Mouse (Mus musculus): ENCODE data around the gene A630095N17Rik. TPM values are rescaled to one million over a fixed set of nuclear protein-coding genes. Genes with fewer than 3 reads are reported as not detected.

Gene A630095N17Rik
- polyA plus RNA-seq, 1 experiment from 2014 or later: not detected

- Histone ChIP-seq H3K27me3 (replicated peaks; ENCODE audit: low read depth, poor library complexity, severe bottlenecking) (peaks cover 77% of the 10 kb centered on the region), H3K9me3 (no peaks in the 10 kb centered on the region), H3K4me3 (peak overlapping the region; percentile 63), H3K27ac (replicated peaks) (no peak overlapping the region), H3K36me3 (replicated peaks) (peaks cover 33% of the 10 kb centered on the region), H3K4me1 (peaks cover 27% of the 10 kb centered on the region)
- 5% methylated on average over 6 of the region's 6 CpGs for WGBS
- no peak for DNase-seq (ENCODE audit: low spot score)
These were observed 14.0 kb downstream of the A630095N17Rik start for GRCm38 (mm10) chr1:75217893-75218226.

- DNase-seq (ENCODE audit: low spot score): no peak
- H3K4me1 ChIP-seq: peaks cover 36% of the 10 kb centered on the region
- H3K27me3 ChIP-seq (replicated peaks; ENCODE audit: low read depth, poor library complexity, severe bottlenecking): peaks cover 69% of the 10 kb centered on the region
- no peaks in the 10 kb centered on the region for H3K9me3 ChIP-seq
- H3K36me3 ChIP-seq (replicated peaks): peaks cover 42% of the 10 kb centered on the region
- H3K4me3 ChIP-seq: no peak overlapping the region
- 79% methylated on average over 13 of the region's 13 CpGs for WGBS
- H3K27ac ChIP-seq (replicated peaks): no peak overlapping the region
These were observed 14.9 kb downstream of the A630095N17Rik start for GRCm38 (mm10) chr1:75216797-75217585.

- H3K27me3 ChIP-seq (replicated peaks; ENCODE audit: low read depth, poor library complexity, severe bottlenecking): peaks cover 57% of the 10 kb centered on the region
- no peak for DNase-seq (ENCODE audit: low spot score)
- no peak overlapping the region for H3K4me3 ChIP-seq
- H3K36me3 ChIP-seq (replicated peaks): peaks cover 45% of the 10 kb centered on the region
- no peaks in the 10 kb centered on the region for H3K9me3 ChIP-seq
- H3K27ac ChIP-seq (replicated peaks): no peak overlapping the region
- WGBS: 92% methylated on average over 9 of the region's 9 CpGs
- H3K4me1 ChIP-seq: peaks cover 46% of the 10 kb centered on the region
These were observed 16.1 kb downstream of the A630095N17Rik start for GRCm38 (mm10) chr1:75215785-75216184.

GRCm38 (mm10) chr1:75214886-75215285 lies 17.0 kb downstream of the A630095N17Rik start:
- H3K4me3 ChIP-seq: no peak overlapping the region
- no peak for DNase-seq (ENCODE audit: low spot score)
- peaks cover 45% of the 10 kb centered on the region for H3K36me3 ChIP-seq (replicated peaks)
- WGBS: 80% methylated on average over 5 of the region's 5 CpGs
- H3K9me3 ChIP-seq: no peaks in the 10 kb centered on the region
- peaks cover 51% of the 10 kb centered on the region for H3K4me1 ChIP-seq
- peaks cover 48% of the 10 kb centered on the region for H3K27me3 ChIP-seq (replicated peaks; ENCODE audit: low read depth, poor library complexity, severe bottlenecking)
- no peak overlapping the region for H3K27ac ChIP-seq (replicated peaks)

GRCm38 (mm10) chr1:75214442-75214841 lies 17.5 kb downstream of the A630095N17Rik start:
- WGBS: 83% methylated on average over 2 of the region's 2 CpGs
- Histone ChIP-seq H3K4me1 (peaks cover 51% of the 10 kb centered on the region), H3K36me3 (replicated peaks) (peaks cover 45% of the 10 kb centered on the region), H3K27ac (replicated peaks) (no peak overlapping the region), H3K4me3 (no peak overlapping the region), H3K27me3 (replicated peaks; ENCODE audit: low read depth, poor library complexity, severe bottlenecking) (peaks cover 46% of the 10 kb centered on the region), H3K9me3 (no peaks in the 10 kb centered on the region)
- DNase-seq (ENCODE audit: low spot score): no peak

GRCm38 (mm10) chr1:75213096-75213495 lies 18.8 kb downstream of the A630095N17Rik start:
- H3K4me3 ChIP-seq: no peak overlapping the region
- H3K9me3 ChIP-seq: no peaks in the 10 kb centered on the region
- WGBS: 93% methylated on average over 7 of the region's 7 CpGs
- peaks cover 45% of the 10 kb centered on the region for H3K27me3 ChIP-seq (replicated peaks; ENCODE audit: low read depth, poor library complexity, severe bottlenecking)
- no peak overlapping the region for H3K27ac ChIP-seq (replicated peaks)
- peaks cover 45% of the 10 kb centered on the region for H3K36me3 ChIP-seq (replicated peaks)
- DNase-seq (ENCODE audit: low spot score): no peak
- H3K4me1 ChIP-seq: peaks cover 49% of the 10 kb centered on the region

GRCm38 (mm10) chr1:75212542-75212941 lies 19.4 kb downstream of the A630095N17Rik start:
- Histone ChIP-seq H3K9me3 (no peaks in the 10 kb centered on the region), H3K4me3 (peak overlapping the region; percentile 82), H3K36me3 (replicated peaks) (peaks cover 45% of the 10 kb centered on the region), H3K27ac (replicated peaks) (no peak overlapping the region), H3K4me1 (peaks cover 45% of the 10 kb centered on the region), H3K27me3 (replicated peaks; ENCODE audit: low read depth, poor library complexity, severe bottlenecking) (peaks cover 41% of the 10 kb centered on the region)
- DNase-seq (ENCODE audit: low spot score): no peak
- 73% methylated on average over 4 of the region's 4 CpGs for WGBS

- Histone ChIP-seq H3K9me3 (no peaks in the 10 kb centered on the region), H3K27ac (replicated peaks) (peak overlapping the region; percentile 89), H3K36me3 (replicated peaks) (peaks cover 45% of the 10 kb centered on the region), H3K4me3 (peak overlapping the region; percentile 82), H3K27me3 (replicated peaks; ENCODE audit: low read depth, poor library complexity, severe bottlenecking) (peaks cover 28% of the 10 kb centered on the region), H3K4me1 (peaks cover 42% of the 10 kb centered on the region)
- 14% methylated on average over 17 of the region's 17 CpGs for WGBS
- no peak for DNase-seq (ENCODE audit: low spot score)
These were observed 20.7 kb downstream of the A630095N17Rik start for GRCm38 (mm10) chr1:75211141-75211708.

GRCm38 (mm10) chr1:75210136-75211087 lies 21.5 kb downstream of the A630095N17Rik start, which contains the start of the genes Glb1l and Stk16:
Glb1l (minus strand) TSS chr1:75210813.
Stk16 (plus strand) TSS chr1:75210838.
- Histone ChIP-seq H3K36me3 (replicated peaks) (peaks cover 38% of the 10 kb centered on the region), H3K27me3 (replicated peaks; ENCODE audit: low read depth, poor library complexity, severe bottlenecking) (peaks cover 20% of the 10 kb centered on the region; the same call in 1 of the 2 replicates), H3K27ac (replicated peaks) (peak within 1 kb of the TSS; percentile 89), H3K4me3 (peak within 1 kb of the TSS; percentile 82), H3K4me1 (peaks cover 42% of the 10 kb centered on the region), H3K9me3 (no peaks in the 10 kb centered on the region)
- WGBS: 5% methylated on average over 42 of the region's 42 CpGs
- DNase-seq (ENCODE audit: low spot score): peak; percentile 96

- peak overlapping the region; percentile 82 for H3K4me3 ChIP-seq
- WGBS: 12% methylated on average over 34 of the region's 34 CpGs
- peak overlapping the region; percentile 27; the same call in 1 of the 2 replicates for H3K27ac ChIP-seq (replicated peaks)
- peaks cover 17% of the 10 kb centered on the region; the same call in 1 of the 2 replicates for H3K27me3 ChIP-seq (replicated peaks; ENCODE audit: low read depth, poor library complexity, severe bottlenecking)
- peaks cover 42% of the 10 kb centered on the region for H3K4me1 ChIP-seq
- DNase-seq (ENCODE audit: low spot score): peak; percentile 40
- H3K36me3 ChIP-seq (replicated peaks): peaks cover 25% of the 10 kb centered on the region
- H3K9me3 ChIP-seq: no peaks in the 10 kb centered on the region
These were observed 22.8 kb downstream of the A630095N17Rik start for GRCm38 (mm10) chr1:75208967-75209678.

GRCm38 (mm10) chr1:75201236-75201635 lies 30.7 kb downstream of the A630095N17Rik start:
- H3K4me3 ChIP-seq: no peak overlapping the region
- H3K27me3 ChIP-seq (replicated peaks; ENCODE audit: low read depth, poor library complexity, severe bottlenecking): no peaks in the 10 kb centered on the region
- no peaks in the 10 kb centered on the region for H3K9me3 ChIP-seq
- WGBS: 91% methylated on average over 1 of the region's 1 CpGs
- no peak for DNase-seq (ENCODE audit: low spot score)
- H3K27ac ChIP-seq (replicated peaks): no peak overlapping the region
- H3K36me3 ChIP-seq (replicated peaks): peaks cover 41% of the 10 kb centered on the region
- no peaks in the 10 kb centered on the region for H3K4me1 ChIP-seq
